Mouse (Mus musculus) small intestine, adult 2 months (tissue): Measurements from ENCODE around the gene Rpl37a. TPM values are rescaled to one million over a fixed set of nuclear protein-coding genes. Genes with fewer than 3 reads are reported as not detected.
A peak's percentile ranks its signal among the peaks of the same experiment; 100 is the strongest.

Experiments
- H3K27ac ChIP-seq: fragments of 200-500 bp; 2 replicates; pipeline ENCODE4 v1.5.1; 2012; ENCODE audit warnings: low read depth, low read length, control low read depth, inconsistent platforms; ENCODE audit not compliant: insufficient read depth
- H3K27me3 ChIP-seq: fragments of 200-500 bp; 2 replicates; pipeline ENCODE4 v1.6.1; 2012; ENCODE audit warnings: mild to moderate bottlenecking, moderate library complexity, low read length, inconsistent platforms; ENCODE audit not compliant: control insufficient read depth, insufficient read depth
- H3K36me3 ChIP-seq: fragments of 200-500 bp; 2 replicates; pipeline ENCODE4 v1.6.1; 2012; ENCODE audit warnings: mild to moderate bottlenecking, low read length, control low read depth, inconsistent platforms; ENCODE audit not compliant: control insufficient read depth, insufficient read depth
- H3K4me1 ChIP-seq: fragments of 200-500 bp; 2 replicates; pipeline ENCODE4 v1.6.1; 2012; ENCODE audit warnings: low read length, inconsistent platforms, mixed read lengths; ENCODE audit not compliant: control insufficient read depth, insufficient read depth, insufficient read length
- H3K4me3 ChIP-seq: fragments of 200-500 bp; 2 replicates; pipeline ENCODE4 v1.5.1; 2012; ENCODE audit warnings: low read depth, mild to moderate bottlenecking, control low read depth, inconsistent platforms, low read length, moderate library complexity
- CTCF ChIP-seq: fragments of 200-500 bp; IDR thresholded peaks from 2 replicates; pipeline ENCODE4 v1.5.1; 2012; ENCODE audit warnings: low read depth, mild to moderate bottlenecking, control low read depth, inconsistent platforms, low read length, moderate library complexity, mixed read lengths; ENCODE audit not compliant: insufficient replicate concordance, insufficient read length; ENCODE audit errors: extremely low read depth
- POLR2A ChIP-seq: fragments of 200-500 bp; IDR thresholded peaks from 2 replicates; pipeline ENCODE4 v1.6.1; 2012; ENCODE audit warnings: low read depth, mild to moderate bottlenecking, control low read depth, inconsistent platforms, low read length, moderate library complexity
- WGBS: fragments of 180-500 bp; shearing (Covaris S2); methylation state at CpG from one replicate; pipeline ENCODE4 v1.1.7; 2018; 5-methylcytosine and 5-hydroxymethylcytosine counted together
- polyA plus RNA-seq: library from polyadenylated mRNA; depleted of rRNA; stranded (reverse); fragments of >200 nt; gene quantifications from 2 replicates; pipeline ENCODE4 v1.2.3, GENCODE M21; 2012; rRNA removed

Gene Rpl37a
- polyA plus RNA-seq, result 356 and 362 TPM in 2 replicates

- Histone ChIP-seq H3K4me1 (peaks cover 2% of the 10 kb centered on the region; the same call in 1 of the 2 replicates), H3K4me3 (peak within 1 kb of the TSS; percentile 70), H3K27ac (peak within 1 kb of the TSS; percentile 50), H3K27me3 (no peaks in the 10 kb centered on the region), H3K36me3 (peaks cover 18% of the 10 kb centered on the region)
- TF ChIP-seq POLR2A, result peak; percentile 66
- TF ChIP-seq CTCF, result no peak
- WGBS, result 3% methylated on average over 68 of the region's 68 CpGs
These were observed at the start of gene Rpl37a for GRCm38 (mm10) chr1:72710753-72711653. Gene Rpl37a (plus strand): TSS chr1:72711290.

- TF ChIP-seq CTCF (no peak), POLR2A (no peak)
- Histone ChIP-seq H3K4me1 (no peaks in the 10 kb centered on the region), H3K27me3 (no peaks in the 10 kb centered on the region), H3K36me3 (no peaks in the 10 kb centered on the region), H3K4me3 (no peak overlapping the region), H3K27ac (no peak overlapping the region)
- WGBS, result 69% methylated on average over 3 of the region's 3 CpGs
These were observed 38.0 kb upstream of the Rpl37a start for GRCm38 (mm10) chr1:72673070-72673469.

- Histone ChIP-seq H3K4me3 (no peak overlapping the region), H3K27me3 (no peaks in the 10 kb centered on the region), H3K36me3 (no peaks in the 10 kb centered on the region), H3K27ac (no peak overlapping the region), H3K4me1 (no peaks in the 10 kb centered on the region)
- TF ChIP-seq POLR2A, result no peak
- no peak for TF ChIP-seq CTCF
- 55% methylated on average over 3 of the region's 3 CpGs for WGBS
These were observed 14.8 kb upstream of the Rpl37a start for GRCm38 (mm10) chr1:72696256-72696655.

GRCm38 (mm10) chr1:72698651-72699050 is 12.4 kb upstream of the Rpl37a start:
- H3K4me1 ChIP-seq, result no peaks in the 10 kb centered on the region
- H3K27me3 ChIP-seq, result no peaks in the 10 kb centered on the region
- H3K36me3 ChIP-seq, result no peaks in the 10 kb centered on the region
- 37% methylated on average over 4 of the region's 4 CpGs for WGBS
- no peak overlapping the region for H3K27ac ChIP-seq
- H3K4me3 ChIP-seq, result no peak overlapping the region
- TF ChIP-seq CTCF (no peak), POLR2A (no peak)

- Histone ChIP-seq H3K36me3 (no peaks in the 10 kb centered on the region), H3K27me3 (no peaks in the 10 kb centered on the region), H3K27ac (no peak within 1 kb of the TSS), H3K4me1 (no peaks in the 10 kb centered on the region), H3K4me3 (no peak within 1 kb of the TSS)
- no peak for TF ChIP-seq POLR2A
- no peak for TF ChIP-seq CTCF
- WGBS, result 82% methylated on average over 11 of the region's 11 CpGs
These were observed 10.6 kb upstream of the Rpl37a start, which contains the start of gene Ankar for GRCm38 (mm10) chr1:72700479-72700878. Gene Ankar (minus strand): TSS chr1:72700579.

GRCm38 (mm10) chr1:72707525-72707924 is 3.6 kb upstream of the Rpl37a start:
- Histone ChIP-seq H3K27me3 (no peaks in the 10 kb centered on the region), H3K36me3 (no peaks in the 10 kb centered on the region; the same call in 1 of the 2 replicates), H3K4me1 (no peaks in the 10 kb centered on the region), H3K4me3 (no peak overlapping the region), H3K27ac (no peak overlapping the region)
- WGBS, result 39% methylated on average over 4 of the region's 4 CpGs
- TF ChIP-seq CTCF (no peak), POLR2A (no peak)

- Histone ChIP-seq H3K27me3 (no peaks in the 10 kb centered on the region), H3K36me3 (peaks cover 18% of the 10 kb centered on the region), H3K4me3 (peak overlapping the region; percentile 70), H3K4me1 (peaks cover 2% of the 10 kb centered on the region; the same call in 1 of the 2 replicates), H3K27ac (peak overlapping the region; percentile 30; the same call in 1 of the 2 replicates)
- no peak for TF ChIP-seq CTCF
- TF ChIP-seq POLR2A, result no peak
- WGBS, result under 1% methylated on average over 17 of the region's 17 CpGs
These were observed 594 bp downstream of the Rpl37a start for GRCm38 (mm10) chr1:72711684-72712083.
